Mouse (Mus musculus): ENCODE results near the gene Scyl1.

Scyl1 gene

DNA sequence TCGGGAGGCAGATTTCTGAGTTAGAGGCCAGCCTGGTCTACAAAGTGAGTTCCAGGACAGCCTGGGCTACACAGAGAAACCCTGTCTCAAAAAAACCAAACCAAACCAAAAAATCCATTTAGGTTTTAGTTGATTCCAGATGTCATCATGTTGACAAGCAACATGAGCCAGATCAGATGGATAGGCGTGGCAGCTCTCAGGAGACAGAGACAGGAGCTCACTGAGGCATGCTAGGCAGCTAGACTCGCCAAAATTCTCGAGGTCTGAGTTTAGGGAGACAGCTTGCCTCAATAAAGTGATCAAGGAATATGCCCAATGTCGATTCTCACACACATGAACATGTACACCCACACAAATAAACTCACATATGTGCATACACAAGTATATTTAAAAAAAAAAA, 17.8 kb upstream of the Scyl1 start:
- in situ Hi-C loops (cut with MboI; ENCODE audit: low sequenced_read_pairs), result no loop called here

DNA sequence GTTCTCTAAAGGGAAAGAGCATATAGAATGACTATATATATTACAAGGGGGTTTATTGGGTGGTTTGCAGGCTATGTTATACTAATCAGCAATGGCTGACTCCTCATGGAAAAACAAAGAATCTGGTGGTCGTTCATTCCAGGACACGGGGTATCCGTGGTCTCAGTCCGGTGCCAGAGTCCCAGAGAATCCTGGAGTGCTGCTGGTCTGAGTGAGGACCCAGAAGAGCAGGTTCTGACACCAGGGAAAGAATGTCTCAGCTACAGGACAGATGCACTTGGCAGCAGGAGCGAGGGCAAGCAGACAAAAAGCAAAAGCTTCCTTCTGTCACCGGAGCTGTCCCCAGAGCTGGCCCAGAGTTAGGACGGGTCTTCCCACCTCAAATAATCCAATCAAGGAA, 17.4 kb upstream of the Scyl1 start:
- in situ Hi-C loops (cut with MboI; ENCODE audit: low sequenced_read_pairs), result no loop called here

DNA sequence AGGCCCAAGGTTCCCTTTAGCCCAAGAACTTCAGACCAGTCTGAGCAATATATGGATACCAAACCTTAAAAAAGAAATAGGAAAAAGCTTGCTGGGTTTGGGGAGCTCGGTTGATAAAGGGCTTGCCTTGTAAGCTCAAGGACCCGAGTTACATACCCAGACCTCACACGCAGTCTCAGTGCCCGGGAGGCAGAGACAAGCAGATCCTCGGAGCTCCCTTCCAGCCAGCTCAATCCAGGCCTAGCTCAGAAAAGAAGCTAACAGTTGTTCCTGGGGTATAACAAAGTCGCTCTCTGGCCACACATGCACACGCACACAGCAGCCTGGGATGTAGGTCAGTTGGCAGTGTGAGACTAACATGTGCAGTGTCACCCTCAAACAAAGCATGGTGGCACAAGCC, 16.7 kb upstream of the Scyl1 start:
- in situ Hi-C loops (cut with MboI; ENCODE audit: low sequenced_read_pairs), result no loop called here

DNA sequence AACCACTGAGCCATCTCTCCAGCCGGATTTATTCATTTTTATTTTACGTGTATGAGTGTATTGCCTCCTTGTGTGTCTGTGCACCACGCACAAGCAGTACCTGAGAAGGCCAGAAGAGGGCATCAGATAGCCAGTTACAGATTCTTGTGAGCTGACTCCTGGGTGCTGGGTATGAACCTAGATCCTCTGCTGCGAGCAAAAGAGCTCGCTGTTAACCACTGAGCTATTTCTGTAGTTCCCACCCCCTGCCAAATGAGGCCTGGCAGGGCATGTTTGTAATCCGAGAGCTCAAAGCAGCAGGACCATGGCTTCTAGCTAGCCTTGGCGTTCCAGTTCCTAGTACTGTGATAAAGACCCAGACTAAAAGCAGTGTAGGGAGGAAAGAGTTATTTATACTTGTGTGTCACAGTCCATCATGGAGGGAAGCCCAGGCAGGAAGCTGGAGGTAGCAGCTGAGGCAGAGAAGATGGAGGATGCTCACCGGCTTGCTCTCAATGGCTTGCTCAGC, 16.0 kb upstream of the Scyl1 start:
- in situ Hi-C loops (cut with MboI; ENCODE audit: low sequenced_read_pairs), result no loop called here

DNA sequence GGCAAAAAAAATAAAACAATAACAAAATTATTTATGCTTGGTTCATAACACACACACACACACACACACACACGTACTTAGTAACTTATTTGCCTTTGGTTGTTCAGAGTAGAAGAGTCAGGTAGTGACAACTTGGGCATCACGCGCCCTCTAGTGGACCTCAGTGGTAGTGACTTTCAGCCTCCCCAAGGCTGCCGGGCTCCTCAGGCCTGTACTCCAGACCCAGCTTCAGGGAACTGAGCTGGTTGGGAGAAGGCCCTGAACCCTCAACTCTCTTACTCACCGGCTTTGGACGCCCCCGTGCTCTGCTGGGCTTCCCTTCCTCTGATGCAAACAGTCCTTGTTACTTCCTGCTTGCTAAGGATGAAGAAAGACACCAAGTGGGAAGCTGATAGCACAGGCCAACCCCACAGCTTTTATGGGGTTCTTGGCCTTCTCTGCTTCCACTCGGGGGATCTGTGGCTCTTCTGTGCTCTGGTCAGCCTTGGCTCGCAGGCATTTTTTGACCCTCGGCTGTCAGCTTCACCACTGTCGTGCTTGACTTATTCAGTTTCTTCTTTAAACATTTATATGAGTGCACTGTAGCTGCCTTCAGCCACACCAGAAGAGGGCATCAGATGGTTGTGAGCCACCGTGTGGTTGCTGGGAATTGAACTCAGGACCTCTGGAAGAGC, 15.4 kb upstream of the Scyl1 start:
- in situ Hi-C loops (cut with MboI; ENCODE audit: low sequenced_read_pairs), result no loop called here

DNA sequence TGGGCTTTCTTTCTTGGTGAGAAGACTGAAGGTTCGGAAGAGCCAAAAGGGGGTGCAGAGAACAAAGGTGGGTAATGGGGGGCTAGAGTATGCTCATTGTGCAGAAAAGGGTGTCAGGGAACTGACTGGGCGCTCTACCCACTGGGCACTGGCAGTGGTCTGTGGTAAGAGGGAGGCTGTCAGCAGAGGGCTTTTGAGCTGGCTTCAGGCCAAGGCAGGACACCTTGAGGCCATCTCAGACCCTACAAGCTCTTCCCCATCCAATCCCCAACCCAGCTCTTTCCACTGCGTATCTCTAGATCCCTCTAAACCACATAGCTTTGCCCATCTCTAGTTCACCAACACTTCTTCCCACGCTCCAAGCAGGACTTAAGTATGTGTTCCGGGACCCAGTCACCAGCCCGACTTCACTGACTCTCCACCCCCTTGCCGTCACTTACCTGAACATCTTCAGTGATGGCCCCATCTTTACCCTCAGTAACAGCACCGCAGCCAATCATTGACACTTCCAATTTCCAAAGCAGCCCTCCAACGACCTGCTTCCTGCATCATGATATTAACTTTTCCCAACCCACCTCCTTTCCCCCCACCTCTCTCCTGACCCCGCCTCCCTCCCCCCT, 13.8 kb upstream of the Scyl1 start:
- in situ Hi-C loops (cut with MboI; ENCODE audit: low sequenced_read_pairs), result no loop called here

DNA sequence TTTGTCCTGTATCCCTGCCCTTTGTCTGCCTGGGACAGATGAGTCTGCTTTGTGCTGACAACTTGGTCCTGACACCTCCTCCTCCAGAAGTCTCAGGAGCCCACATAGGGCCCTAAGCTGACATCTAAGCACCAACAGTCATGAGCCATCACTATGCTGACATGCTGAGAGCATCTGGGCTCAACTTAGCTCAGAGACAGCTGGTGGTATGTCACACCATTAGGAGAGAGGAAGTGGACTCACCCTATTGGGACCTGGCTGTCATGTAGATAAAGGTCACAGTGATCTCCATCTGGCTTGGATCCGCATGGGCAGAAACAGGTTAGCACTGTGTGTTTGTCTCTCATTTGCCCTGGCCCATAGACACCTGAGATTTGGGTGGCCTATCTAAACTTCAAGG, 10.9 kb upstream of the Scyl1 start:
- in situ Hi-C loops (cut with MboI; ENCODE audit: low sequenced_read_pairs), result no loop called here

DNA sequence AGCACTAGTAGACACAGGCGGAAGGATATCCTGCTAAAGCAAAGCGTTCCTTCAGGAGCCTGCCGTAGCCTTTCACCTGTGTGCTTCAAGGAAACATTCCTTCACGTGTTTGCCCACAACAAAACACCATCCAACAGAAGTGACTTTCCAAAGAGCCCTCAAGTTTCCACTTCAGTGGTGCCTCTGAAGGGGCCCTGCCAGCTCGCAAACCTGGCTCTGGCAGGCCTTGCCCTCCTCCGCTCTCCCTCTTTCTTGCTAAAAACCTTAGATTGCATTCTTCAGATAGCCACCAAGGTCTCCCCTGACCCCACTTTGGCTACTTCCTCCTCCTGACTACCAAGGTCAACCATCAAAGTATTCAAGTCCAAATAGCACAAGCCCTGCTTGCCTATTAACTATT, 10.3 kb upstream of the Scyl1 start:
- in situ Hi-C loops (cut with MboI; ENCODE audit: low sequenced_read_pairs), result no loop called here

DNA sequence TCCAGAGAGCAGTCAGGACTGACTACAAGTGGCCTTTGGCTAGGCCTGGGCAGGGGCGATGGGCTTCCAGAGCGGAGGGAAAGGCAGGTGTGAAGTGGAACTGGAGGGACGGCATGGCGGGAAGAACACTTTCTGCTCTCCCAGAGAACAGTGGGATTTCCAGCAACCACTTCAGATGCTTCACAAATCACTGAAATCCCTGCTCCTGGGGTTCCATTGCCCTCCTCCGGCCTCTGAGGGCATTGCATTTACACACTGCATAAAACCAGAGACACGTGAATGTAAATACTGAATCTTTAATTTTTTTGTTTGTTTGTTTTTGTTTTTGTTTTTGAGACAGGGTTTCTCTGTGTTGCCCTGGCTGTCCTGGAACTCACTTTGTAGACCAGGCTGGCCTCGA, 9.0 kb upstream of the Scyl1 start:
- in situ Hi-C loops (cut with MboI; ENCODE audit: low sequenced_read_pairs), result no loop called here

DNA sequence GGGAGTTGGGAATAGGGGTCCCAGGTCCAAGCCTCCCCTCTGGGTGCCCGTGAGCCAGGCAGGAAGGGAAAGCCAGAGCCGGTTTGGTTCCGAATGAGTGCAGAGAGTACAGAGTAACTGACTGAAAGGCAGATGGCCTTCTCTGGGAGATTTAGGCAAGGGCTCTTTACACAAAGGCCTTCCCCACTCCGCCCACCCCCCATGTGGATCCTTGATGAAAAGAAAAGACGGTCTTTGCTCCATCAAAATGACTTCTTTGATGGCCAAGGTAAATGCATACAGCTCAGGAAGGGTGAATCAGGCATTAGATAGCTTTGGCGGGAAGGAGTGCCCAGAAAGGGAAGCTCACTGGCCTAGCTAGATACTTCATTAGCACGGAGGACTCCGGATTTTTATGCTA, 7.1 kb upstream of the Scyl1 start:
- in situ Hi-C loops (cut with MboI; ENCODE audit: low sequenced_read_pairs), result no loop called here

DNA sequence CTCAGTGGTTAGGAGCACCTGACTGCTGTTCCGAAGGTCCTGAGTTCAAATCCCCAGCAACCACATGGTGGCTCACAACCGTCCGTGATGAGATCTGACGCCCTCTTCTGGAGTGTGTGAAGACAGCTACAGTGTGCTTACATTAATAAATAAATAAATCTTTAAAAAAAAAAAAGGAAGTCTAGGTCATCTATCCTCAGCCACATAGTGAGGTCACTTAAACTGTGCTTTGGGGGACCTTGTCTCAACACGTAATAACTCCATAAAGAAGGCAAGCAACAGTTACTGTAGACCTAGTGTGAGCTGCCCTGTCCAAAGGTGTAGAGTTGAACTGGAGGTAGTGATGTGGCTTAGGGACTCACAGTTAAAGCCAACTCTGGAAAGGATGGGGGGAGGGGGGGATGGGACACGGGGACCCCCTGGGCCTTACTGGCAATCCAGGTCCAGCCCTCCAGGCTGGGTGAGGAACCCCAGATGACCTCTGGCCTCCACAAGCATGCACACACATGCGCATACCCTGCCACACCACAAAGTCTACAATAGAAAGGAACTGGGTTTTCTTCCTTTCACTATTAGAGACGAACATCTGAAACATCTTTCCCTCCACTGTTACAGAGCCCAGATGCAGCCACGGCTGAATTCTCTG, 6.3 kb upstream of the Scyl1 start:
- in situ Hi-C loops (cut with MboI; ENCODE audit: low sequenced_read_pairs), result no loop called here

DNA sequence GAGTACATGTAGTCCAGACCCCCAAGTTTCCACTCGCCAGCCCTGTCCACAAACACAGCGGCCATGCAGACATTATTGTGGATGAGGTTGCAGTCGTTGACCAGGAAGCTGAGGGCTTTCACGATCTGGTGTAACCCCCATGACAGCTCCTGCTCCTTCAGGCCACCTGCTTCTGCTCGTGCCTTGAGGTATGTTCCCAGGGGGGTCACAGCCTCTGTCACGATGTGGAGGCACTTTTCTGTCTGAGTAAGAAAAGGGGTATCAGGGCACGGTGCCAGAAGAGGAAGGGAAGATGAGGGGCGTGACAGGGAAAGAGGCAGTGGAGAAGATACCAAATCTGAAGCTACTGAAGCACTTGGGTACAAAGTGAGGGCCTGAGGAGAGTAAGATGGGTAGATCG, 908 bp downstream of the Scyl1 start:
- in situ Hi-C loops (cut with MboI; ENCODE audit: low sequenced_read_pairs), result no loop called here

DNA sequence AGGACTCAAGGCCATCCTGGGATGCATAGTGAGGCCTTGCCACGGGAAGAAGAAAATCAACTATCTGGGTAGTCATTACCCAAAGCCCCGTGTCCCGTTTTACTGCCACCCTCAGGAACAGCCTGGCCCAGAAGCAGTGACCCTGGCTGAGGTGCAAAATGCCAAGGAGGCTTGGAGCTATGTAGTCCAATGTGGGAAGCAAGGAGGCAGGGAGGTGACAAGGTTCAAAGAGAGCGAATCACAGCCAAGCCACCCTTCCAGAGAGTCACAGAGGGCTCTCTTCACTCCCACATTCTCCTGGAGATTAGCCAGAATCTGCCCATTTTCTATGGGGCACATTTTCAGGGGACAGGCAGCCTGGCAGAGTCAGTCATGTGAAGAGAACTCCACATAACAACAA, 3.9 kb downstream of the Scyl1 start:
- in situ Hi-C loops (cut with MboI; ENCODE audit: low sequenced_read_pairs), result no loop called here

DNA sequence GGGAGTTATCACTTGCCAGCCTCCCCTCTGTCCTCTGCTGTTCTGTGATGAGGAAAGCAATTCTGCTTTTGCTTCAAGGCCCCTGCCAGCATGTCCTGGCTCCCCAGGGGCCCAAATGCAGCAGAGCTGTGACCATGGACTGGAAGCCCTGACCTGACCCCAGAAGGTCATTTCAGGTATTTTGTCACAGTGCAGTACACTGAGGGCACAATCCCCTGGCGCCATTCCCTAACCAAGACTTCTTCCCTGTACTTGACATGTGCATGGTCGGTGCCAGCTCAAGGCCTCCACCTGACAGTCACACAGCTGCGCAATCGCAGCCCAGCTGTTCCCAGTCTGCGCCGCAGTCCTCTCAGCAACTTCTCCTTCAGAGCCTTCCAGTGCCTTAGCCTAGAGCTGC, 8.1 kb downstream of the Scyl1 start:
- in situ Hi-C loops (cut with MboI; ENCODE audit: low sequenced_read_pairs), result no loop called here

DNA sequence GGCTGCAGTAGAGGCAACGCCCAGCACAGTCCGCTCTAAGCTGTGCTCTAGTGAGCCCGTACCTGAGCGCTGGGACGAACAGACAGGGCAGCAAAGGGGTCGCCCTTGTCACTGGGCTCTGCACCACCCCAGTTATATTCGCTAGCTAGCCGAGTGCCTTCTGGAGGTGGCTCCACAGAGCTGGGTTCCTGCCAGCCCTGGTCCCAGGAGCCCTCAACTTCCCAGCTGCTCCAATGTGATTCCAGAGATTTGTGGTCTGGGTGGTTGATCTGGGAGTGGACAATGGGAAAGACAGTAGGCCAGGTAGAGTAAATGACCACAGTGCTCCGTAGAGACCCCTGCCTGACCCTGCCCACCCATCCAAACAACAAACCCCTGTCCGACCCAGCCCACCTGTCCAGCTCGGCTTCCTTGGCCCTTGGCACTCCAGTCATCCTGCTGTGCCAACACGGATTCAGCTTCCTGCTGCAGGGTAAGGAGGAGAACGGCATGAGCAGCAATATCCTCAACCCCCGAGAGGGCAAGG, 12.3 kb downstream of the Scyl1 start:
- in situ Hi-C loops (cut with MboI; ENCODE audit: low sequenced_read_pairs), result no loop called here

DNA sequence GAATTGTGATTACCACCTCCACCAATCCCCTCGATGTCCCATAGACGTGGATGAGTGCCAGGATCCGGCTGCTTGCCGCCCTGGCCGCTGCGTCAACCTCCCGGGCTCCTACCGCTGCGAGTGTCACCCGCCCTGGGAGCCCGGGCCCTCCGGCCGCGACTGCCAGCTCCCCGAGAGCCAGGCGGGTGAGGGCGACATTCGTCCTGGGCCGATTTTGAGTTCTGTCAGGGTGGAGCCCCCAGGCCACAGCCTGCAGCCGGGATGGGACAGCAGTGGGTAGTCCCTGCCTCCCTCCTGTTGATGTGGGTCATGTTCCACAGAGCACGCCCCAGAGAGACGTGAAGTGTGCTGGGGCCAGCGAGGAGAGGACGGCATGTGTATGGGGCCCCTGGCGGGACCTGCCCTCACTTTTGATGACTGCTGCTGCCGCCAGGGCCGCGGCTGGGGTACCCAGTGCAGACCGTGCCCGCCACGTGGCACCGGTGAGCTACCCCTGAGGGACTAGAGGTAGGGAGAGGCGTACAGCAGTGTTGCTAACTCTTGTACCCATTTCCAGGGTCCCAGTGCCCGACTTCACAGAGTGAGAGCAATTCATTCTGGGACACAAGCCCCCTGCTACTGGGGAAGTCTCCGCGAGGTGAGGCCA, 14.1 kb downstream of the Scyl1 start:
- in situ Hi-C loops (cut with MboI; ENCODE audit: low sequenced_read_pairs), result no loop called here

DNA sequence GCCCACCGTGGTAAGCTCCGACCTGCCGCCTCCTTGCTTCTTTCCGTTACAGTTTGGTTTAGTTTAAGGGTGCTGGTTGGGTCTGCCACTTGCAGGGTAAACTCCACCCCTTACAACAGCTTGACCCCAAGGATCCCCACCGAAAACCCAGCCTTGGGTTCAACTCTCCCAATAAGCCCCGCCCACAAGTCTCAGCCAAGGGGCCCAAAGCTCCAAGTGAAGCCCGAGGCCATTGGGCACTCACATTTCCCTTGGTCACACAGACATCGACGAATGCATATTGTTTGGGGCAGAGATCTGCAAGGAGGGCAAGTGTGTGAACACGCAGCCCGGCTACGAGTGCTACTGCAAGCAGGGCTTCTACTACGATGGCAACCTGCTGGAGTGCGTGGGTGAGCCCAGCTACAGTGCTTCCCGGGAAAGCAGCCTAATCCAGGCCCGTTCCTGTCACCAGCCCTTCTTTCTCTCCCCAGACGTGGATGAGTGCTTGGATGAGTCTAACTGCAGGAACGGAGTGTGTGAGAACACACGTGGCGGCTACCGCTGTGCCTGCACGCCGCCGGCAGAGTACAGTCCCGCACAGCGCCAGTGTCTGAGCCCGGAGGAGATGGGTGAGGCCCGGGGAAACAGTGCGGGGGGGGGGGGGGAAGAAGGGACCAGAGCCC, 14.8 kb downstream of the Scyl1 start:
- in situ Hi-C loops (cut with MboI; ENCODE audit: low sequenced_read_pairs), result no loop called here

DNA sequence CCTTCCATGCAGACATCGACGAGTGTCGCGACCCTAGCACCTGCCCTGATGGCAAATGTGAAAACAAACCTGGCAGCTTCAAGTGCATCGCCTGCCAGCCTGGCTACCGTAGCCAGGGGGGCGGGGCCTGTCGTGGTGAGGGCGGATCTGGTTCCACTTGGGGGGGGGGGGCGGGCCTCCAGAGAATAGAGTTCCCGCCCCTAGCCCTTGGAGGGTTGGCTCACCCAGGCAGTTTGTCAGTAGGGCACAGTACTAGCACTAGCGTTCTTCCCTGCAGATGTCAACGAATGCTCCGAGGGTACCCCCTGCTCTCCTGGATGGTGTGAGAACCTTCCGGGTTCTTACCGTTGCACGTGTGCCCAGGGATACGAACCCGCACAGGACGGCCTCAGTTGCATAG, 19.5 kb downstream of the Scyl1 start:
- in situ Hi-C loops (cut with MboI; ENCODE audit: low sequenced_read_pairs), result no loop called here

DNA sequence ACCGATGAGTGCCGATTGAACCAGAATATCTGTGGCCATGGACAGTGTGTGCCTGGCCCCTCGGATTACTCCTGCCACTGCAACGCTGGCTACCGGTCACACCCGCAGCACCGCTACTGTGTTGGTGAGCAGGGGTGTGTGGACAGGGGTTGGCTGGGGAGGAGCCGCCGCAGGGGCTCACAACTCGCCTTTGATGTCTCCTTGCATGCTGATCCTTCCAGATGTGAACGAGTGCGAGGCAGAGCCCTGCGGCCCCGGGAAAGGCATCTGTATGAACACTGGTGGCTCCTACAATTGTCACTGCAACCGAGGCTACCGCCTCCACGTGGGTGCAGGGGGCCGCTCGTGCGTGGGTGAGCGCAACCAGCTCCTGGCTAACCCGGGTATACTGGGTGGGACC, 20.3 kb downstream of the Scyl1 start:
- in situ Hi-C loops (cut with MboI; ENCODE audit: low sequenced_read_pairs), result no loop called here

DNA sequence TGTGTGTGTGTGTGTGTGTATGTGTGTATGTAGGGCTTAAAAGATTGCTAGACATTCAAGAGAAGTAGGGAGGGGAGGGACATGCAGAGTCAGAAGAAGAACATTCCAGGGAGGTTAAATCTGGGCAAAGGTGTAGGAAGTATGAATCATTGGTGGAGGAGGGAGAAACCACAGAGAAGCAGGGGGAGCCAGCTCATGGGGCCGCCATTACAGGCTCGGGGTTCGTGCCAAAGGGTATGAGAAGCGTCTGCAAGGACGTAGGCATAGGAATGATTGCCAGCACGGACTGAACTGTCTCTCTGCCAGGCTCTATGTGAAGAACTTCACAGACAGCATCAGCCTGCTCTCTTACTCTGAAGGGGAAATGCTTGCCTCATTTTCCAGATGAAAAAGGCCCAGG, 21.7 kb downstream of the Scyl1 start:
- in situ Hi-C loops (cut with MboI; ENCODE audit: low sequenced_read_pairs), result no loop called here

DNA sequence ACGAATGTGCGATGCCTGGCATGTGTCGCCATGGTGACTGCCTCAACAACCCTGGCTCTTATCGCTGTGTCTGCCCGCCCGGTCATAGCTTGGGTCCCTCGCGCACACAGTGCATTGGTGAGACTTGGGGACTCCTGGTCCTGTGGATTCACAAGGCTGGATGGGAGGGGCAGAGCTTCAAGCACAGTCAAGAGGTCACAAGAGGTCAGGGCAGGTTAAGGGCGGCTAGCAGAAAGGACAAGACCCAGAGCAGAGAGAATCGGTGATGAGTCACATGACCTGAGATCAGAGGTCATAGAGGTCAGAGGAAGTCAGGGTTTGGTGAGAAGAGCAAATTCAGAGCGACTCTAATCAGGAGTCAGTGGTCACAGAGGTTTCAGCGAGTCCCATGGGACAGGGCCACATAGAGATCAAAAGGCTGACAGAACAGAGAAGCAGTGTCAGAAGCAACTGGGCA, 24.3 kb downstream of the Scyl1 start:
- in situ Hi-C loops (cut with MboI; ENCODE audit: low sequenced_read_pairs), result no loop called here
